Mouse (Mus musculus) R1 (cell line): ENCODE measurements at regions not wholly inside any gene's neighbourhood (a gene's known extent, or its start where the extent isn't known, plus 50 kb on each side); places are given as distances from the start of the nearest gene placed in this dataset.

Source experiments
- DNase-seq: peaks from one replicate; pipeline ENCODE4 v3.0.0-alpha.2; 2018; ENCODE audit warnings: low read depth, low spot score

- no peak for DNase-seq
These were observed 93.5 kb upstream of the Gm11146 start for GRCm38 (mm10) chr16:77695443-77695842.

- no peak for DNase-seq
These were observed 85.4 kb upstream of the Gm11146 start for GRCm38 (mm10) chr16:77687056-77687839.

GRCm38 (mm10) chr16:77685651-77686190, 83.8 kb upstream of the Gm11146 start:
- DNase-seq, result no peak

GRCm38 (mm10) chr16:77684521-77684920, 82.6 kb upstream of the Gm11146 start:
- DNase-seq, result no peak

GRCm38 (mm10) chr16:77679234-77679633, 77.3 kb upstream of the Gm11146 start:
- no peak for DNase-seq

- no peak for DNase-seq
These were observed 74.9 kb upstream of the Gm11146 start for GRCm38 (mm10) chr16:77676805-77677204.

- no peak for DNase-seq
These were observed 74.1 kb upstream of the Gm11146 start for GRCm38 (mm10) chr16:77675885-77676597.

- no peak for DNase-seq
These were observed 69.4 kb upstream of the Gm11146 start for GRCm38 (mm10) chr16:77671253-77671652.

GRCm38 (mm10) chr16:77665781-77666180, 63.9 kb upstream of the Gm11146 start:
- DNase-seq, result no peak

GRCm38 (mm10) chr16:77662107-77662518, 60.2 kb upstream of the Gm11146 start:
- DNase-seq, result peak; percentile 8

GRCm38 (mm10) chr16:77653306-77653705, 51.4 kb upstream of the Gm11146 start:
- DNase-seq, result no peak
